Mouse (Mus musculus): ENCODE measurements at regions not wholly inside any gene's neighbourhood (a gene's known extent, or its start where the extent isn't known, plus 50 kb on each side); places are given as distances from the start of the nearest gene placed in this dataset.

GRCm38 (mm10) chr17:79523230-79523629, 88.4 kb upstream of the Rmdn2 start:
- Histone ChIP-seq H3K27ac (replicated peaks in 1 of 2; ENCODE audit: control insufficient read depth in 1 of 2, insufficient read depth in 1 of 2, low read depth in 2 of 2, low read length in 2 of 2) (no peak overlapping the region), H3K9me3 (ENCODE audit: control insufficient read depth, low read length) (no peaks in the 10 kb centered on the region), H3K36me3 (ENCODE audit: control insufficient read depth, insufficient read depth, low read length) (no peaks in the 10 kb centered on the region), H3K27me3 (ENCODE audit: control insufficient read depth, insufficient read depth, low read length) (no peaks in the 10 kb centered on the region), H3K4me1 (ENCODE audit: control insufficient read depth in 2 of 2, insufficient read depth in 2 of 2, low read length in 2 of 2) (no peaks in the 10 kb centered on the region), H3K9ac (ENCODE audit: low read length) (no peak overlapping the region), H3K4me3 (ENCODE audit: control insufficient read depth in 1 of 2, insufficient read depth in 1 of 2, low read depth in 1 of 2, low read length in 2 of 2) (no peak overlapping the region), H3K4me2 (ENCODE audit: low read length) (no peak overlapping the region)
- no peak for ATAC-seq (ENCODE audit: insufficient number of reproducible peaks, insufficient read depth, low FRiP score, low read depth)
- 81% methylated on average over 3 of the region's 3 CpGs for WGBS

DNA sequence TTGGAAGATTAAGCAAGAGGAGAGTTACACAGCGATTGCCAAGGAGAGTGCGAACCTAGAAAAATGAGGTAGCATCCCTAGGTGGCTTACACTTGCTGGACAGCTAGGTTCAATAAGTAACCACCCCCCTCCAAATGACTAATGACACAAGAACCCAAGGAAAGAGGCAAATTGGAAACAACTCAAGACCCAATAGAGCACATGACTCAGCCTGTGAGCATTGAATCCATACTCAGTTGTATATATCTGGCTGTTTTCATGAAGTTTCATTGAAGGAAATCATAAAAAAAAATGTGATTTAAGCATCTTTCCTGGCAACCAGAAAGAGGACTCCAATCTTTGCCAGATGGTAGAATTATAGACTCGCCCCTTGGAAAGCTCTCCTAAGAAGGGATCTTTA, 84.3 kb upstream of the Rmdn2 start:
- Histone ChIP-seq H3K4me2 (ENCODE audit: low read length) (no peak overlapping the region), H3K36me3 (ENCODE audit: control insufficient read depth, insufficient read depth, low read length) (no peaks in the 10 kb centered on the region), H3K4me3 (ENCODE audit: control insufficient read depth in 1 of 2, insufficient read depth in 1 of 2, low read depth in 1 of 2, low read length in 2 of 2) (no peak overlapping the region), H3K4me1 (ENCODE audit: control insufficient read depth in 2 of 2, insufficient read depth in 2 of 2, low read length in 2 of 2) (no peaks in the 10 kb centered on the region), H3K27me3 (ENCODE audit: control insufficient read depth, insufficient read depth, low read length) (no peaks in the 10 kb centered on the region), H3K9ac (ENCODE audit: low read length) (no peak overlapping the region), H3K9me3 (ENCODE audit: control insufficient read depth, low read length) (no peaks in the 10 kb centered on the region), H3K27ac (replicated peaks in 1 of 2; ENCODE audit: control insufficient read depth in 1 of 2, insufficient read depth in 1 of 2, low read depth in 2 of 2, low read length in 2 of 2) (no peak overlapping the region)
- WGBS, result 87% methylated on average over 3 of the region's 3 CpGs
- no peak for ATAC-seq (ENCODE audit: insufficient number of reproducible peaks, insufficient read depth, low FRiP score, low read depth)

DNA sequence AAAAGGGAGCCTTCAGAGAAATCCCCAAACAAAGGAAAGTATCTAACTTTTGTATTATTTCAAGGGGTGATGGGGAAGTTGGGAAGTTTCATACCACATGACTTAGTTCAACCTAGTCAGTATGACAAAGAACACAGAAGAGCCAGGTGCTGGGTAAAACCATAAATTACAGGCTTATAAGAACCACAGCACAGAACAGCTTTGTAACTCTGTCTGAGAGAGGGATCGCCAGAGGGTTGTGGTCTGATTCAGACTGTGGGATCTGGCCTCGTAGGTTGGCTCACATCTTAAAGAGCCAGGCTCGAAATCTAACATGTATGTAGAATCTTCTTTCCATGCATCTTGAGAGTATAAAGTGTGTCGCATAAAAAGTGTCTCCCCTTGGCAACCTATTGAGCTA, 75.1 kb upstream of the Rmdn2 start:
- Histone ChIP-seq H3K27ac (replicated peaks in 1 of 2; ENCODE audit: control insufficient read depth in 1 of 2, insufficient read depth in 1 of 2, low read depth in 2 of 2, low read length in 2 of 2) (no peak overlapping the region), H3K4me3 (ENCODE audit: control insufficient read depth in 1 of 2, insufficient read depth in 1 of 2, low read depth in 1 of 2, low read length in 2 of 2) (no peak overlapping the region), H3K9me3 (ENCODE audit: control insufficient read depth, low read length) (no peaks in the 10 kb centered on the region), H3K4me2 (ENCODE audit: low read length) (no peak overlapping the region), H3K4me1 (ENCODE audit: control insufficient read depth in 2 of 2, insufficient read depth in 2 of 2, low read length in 2 of 2) (no peaks in the 10 kb centered on the region; a peak in 1 of 4 replicates), H3K36me3 (ENCODE audit: control insufficient read depth, insufficient read depth, low read length) (no peaks in the 10 kb centered on the region), H3K9ac (ENCODE audit: low read length) (no peak overlapping the region), H3K27me3 (ENCODE audit: control insufficient read depth, insufficient read depth, low read length) (no peaks in the 10 kb centered on the region)
- no peak for ATAC-seq (ENCODE audit: insufficient number of reproducible peaks, insufficient read depth, low FRiP score, low read depth)
- 69% methylated on average over 4 of the region's 4 CpGs for WGBS

GRCm38 (mm10) chr17:79538789-79539188, 72.9 kb upstream of the Rmdn2 start:
- Histone ChIP-seq H3K9me3 (ENCODE audit: control insufficient read depth, low read length) (no peaks in the 10 kb centered on the region), H3K4me1 (ENCODE audit: control insufficient read depth in 2 of 2, insufficient read depth in 2 of 2, low read length in 2 of 2) (no peaks in the 10 kb centered on the region; a peak in 2 of 4 replicates), H3K27ac (replicated peaks in 1 of 2; ENCODE audit: control insufficient read depth in 1 of 2, insufficient read depth in 1 of 2, low read depth in 2 of 2, low read length in 2 of 2) (no peak overlapping the region), H3K27me3 (ENCODE audit: control insufficient read depth, insufficient read depth, low read length) (no peaks in the 10 kb centered on the region), H3K4me3 (ENCODE audit: control insufficient read depth in 1 of 2, insufficient read depth in 1 of 2, low read depth in 1 of 2, low read length in 2 of 2) (no peak overlapping the region), H3K4me2 (ENCODE audit: low read length) (no peak overlapping the region), H3K9ac (ENCODE audit: low read length) (no peak overlapping the region), H3K36me3 (ENCODE audit: control insufficient read depth, insufficient read depth, low read length) (no peaks in the 10 kb centered on the region)
- 66% methylated on average over 4 of the region's 4 CpGs for WGBS
- ATAC-seq (ENCODE audit: insufficient number of reproducible peaks, insufficient read depth, low FRiP score, low read depth), result peak; percentile 47; the same call in 1 of the 2 replicates

GRCm38 (mm10) chr17:79540038-79540437, 71.6 kb upstream of the Rmdn2 start:
- WGBS, result 81% methylated on average over 1 of the region's 1 CpGs
- no peak overlapping the region for H3K4me3 ChIP-seq (ENCODE audit: control insufficient read depth in 1 of 2, insufficient read depth in 1 of 2, low read depth in 1 of 2, low read length in 2 of 2)
- no peaks in the 10 kb centered on the region for H3K27me3 ChIP-seq (ENCODE audit: control insufficient read depth, insufficient read depth, low read length)
- no peaks in the 10 kb centered on the region for H3K36me3 ChIP-seq (ENCODE audit: control insufficient read depth, insufficient read depth, low read length)
- H3K4me1 ChIP-seq (ENCODE audit: control insufficient read depth in 2 of 2, insufficient read depth in 2 of 2, low read length in 2 of 2), result peaks cover 6 to 9% of the 10 kb centered on the region in 2 experiments; a peak in 3 of 4 replicates
- H3K9me3 ChIP-seq (ENCODE audit: control insufficient read depth, low read length), result no peaks in the 10 kb centered on the region
- no peak overlapping the region for H3K9ac ChIP-seq (ENCODE audit: low read length)
- no peak overlapping the region for H3K27ac ChIP-seq (replicated peaks in 1 of 2; ENCODE audit: control insufficient read depth in 1 of 2, insufficient read depth in 1 of 2, low read depth in 2 of 2, low read length in 2 of 2)
- no peak for ATAC-seq (ENCODE audit: insufficient number of reproducible peaks, insufficient read depth, low FRiP score, low read depth)
- no peak overlapping the region for H3K4me2 ChIP-seq (ENCODE audit: low read length)

DNA sequence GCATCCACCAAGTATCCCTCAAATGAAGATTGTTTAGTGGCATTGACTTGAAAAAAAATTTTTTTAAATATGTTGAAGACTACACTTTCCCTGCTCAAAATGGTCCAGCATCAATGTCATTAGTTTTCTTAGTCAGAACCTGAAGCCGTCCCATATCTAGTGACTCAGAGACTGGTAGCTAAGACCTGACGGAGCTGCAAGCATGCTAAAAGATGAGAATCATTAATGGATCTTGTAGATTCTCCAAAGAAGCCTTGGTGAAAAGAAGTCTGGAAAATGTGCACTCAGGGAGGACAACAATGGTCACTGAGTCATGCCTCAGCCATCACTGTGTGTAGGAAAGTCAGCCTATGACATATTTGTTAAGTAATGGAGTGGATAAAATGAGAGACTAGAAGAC, 71.2 kb upstream of the Rmdn2 start:
- Histone ChIP-seq H3K4me3 (ENCODE audit: control insufficient read depth in 1 of 2, insufficient read depth in 1 of 2, low read depth in 1 of 2, low read length in 2 of 2) (no peak overlapping the region), H3K27me3 (ENCODE audit: control insufficient read depth, insufficient read depth, low read length) (no peaks in the 10 kb centered on the region), H3K4me1 (ENCODE audit: control insufficient read depth in 2 of 2, insufficient read depth in 2 of 2, low read length in 2 of 2) (peaks cover 6 to 9% of the 10 kb centered on the region in 2 experiments; a peak in 3 of 4 replicates), H3K9ac (ENCODE audit: low read length) (no peak overlapping the region), H3K27ac (replicated peaks in 1 of 2; ENCODE audit: control insufficient read depth in 1 of 2, insufficient read depth in 1 of 2, low read depth in 2 of 2, low read length in 2 of 2) (no peak overlapping the region), H3K9me3 (ENCODE audit: control insufficient read depth, low read length) (no peaks in the 10 kb centered on the region), H3K4me2 (ENCODE audit: low read length) (no peak overlapping the region), H3K36me3 (ENCODE audit: control insufficient read depth, insufficient read depth, low read length) (no peaks in the 10 kb centered on the region)
- no peak for ATAC-seq (ENCODE audit: insufficient number of reproducible peaks, insufficient read depth, low FRiP score, low read depth)
- 92% methylated on average over 2 of the region's 2 CpGs for WGBS

DNA sequence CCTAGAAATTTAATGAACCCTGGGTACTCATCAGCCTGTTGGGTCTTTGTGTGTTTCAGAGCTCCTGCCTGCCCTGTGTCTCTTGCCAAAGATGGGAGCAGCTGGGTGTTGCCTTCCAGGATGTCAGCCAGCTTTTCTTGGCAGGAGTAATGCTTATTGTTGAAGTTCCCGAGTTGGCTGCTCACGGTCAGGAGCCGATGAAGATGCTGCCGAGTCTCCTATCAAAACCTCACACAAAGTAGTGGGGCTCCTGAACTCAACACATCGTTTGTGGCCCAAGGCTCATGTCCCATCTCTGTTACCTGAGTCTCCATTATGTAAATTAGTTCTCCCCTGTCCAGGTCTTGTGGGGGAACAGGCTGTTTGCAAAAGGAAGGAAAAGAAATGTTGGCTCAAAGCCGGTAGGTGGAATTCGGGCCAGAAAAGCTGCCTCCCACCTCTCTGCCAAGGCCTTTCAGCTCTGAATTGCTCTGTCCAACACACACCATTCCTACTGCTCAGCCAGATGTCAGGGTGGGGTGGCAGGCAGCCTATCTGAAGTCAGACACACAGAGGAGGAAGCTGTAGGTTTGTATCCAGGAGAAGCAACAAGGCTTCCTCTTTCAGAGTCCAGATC, 67.6 kb upstream of the Rmdn2 start:
- Histone ChIP-seq H3K27ac (replicated peaks in 1 of 2; ENCODE audit: control insufficient read depth in 1 of 2, insufficient read depth in 1 of 2, low read depth in 2 of 2, low read length in 2 of 2) (peak overlapping the region; percentile 68 to 83), H3K4me1 (ENCODE audit: control insufficient read depth in 2 of 2, insufficient read depth in 2 of 2, low read length in 2 of 2) (peaks cover 6 to 12% of the 10 kb centered on the region in 2 experiments; a peak in 3 of 4 replicates), H3K4me2 (ENCODE audit: low read length) (0 out of 2 replicates have a peak overlapping the region, but pooled peaks have one; percentile 9), H3K9ac (ENCODE audit: low read length) (no peak overlapping the region), H3K27me3 (ENCODE audit: control insufficient read depth, insufficient read depth, low read length) (no peaks in the 10 kb centered on the region), H3K4me3 (ENCODE audit: control insufficient read depth in 1 of 2, insufficient read depth in 1 of 2, low read depth in 1 of 2, low read length in 2 of 2) (no peak overlapping the region), H3K36me3 (ENCODE audit: control insufficient read depth, insufficient read depth, low read length) (no peaks in the 10 kb centered on the region), H3K9me3 (ENCODE audit: control insufficient read depth, low read length) (no peaks in the 10 kb centered on the region)
- WGBS, result 52% methylated on average over 7 of the region's 7 CpGs
- peak; percentile 83 for ATAC-seq (ENCODE audit: insufficient number of reproducible peaks, insufficient read depth, low FRiP score, low read depth)

GRCm38 (mm10) chr17:79545878-79546277, 65.8 kb upstream of the Rmdn2 start:
- no peak overlapping the region for H3K4me3 ChIP-seq (ENCODE audit: control insufficient read depth in 1 of 2, insufficient read depth in 1 of 2, low read depth in 1 of 2, low read length in 2 of 2)
- H3K9ac ChIP-seq (ENCODE audit: low read length), result no peak overlapping the region
- H3K9me3 ChIP-seq (ENCODE audit: control insufficient read depth, low read length), result no peaks in the 10 kb centered on the region
- H3K27me3 ChIP-seq (ENCODE audit: control insufficient read depth, insufficient read depth, low read length), result no peaks in the 10 kb centered on the region
- H3K4me2 ChIP-seq (ENCODE audit: low read length), result no peak overlapping the region
- no peak overlapping the region for H3K27ac ChIP-seq (replicated peaks in 1 of 2; ENCODE audit: control insufficient read depth in 1 of 2, insufficient read depth in 1 of 2, low read depth in 2 of 2, low read length in 2 of 2)
- whole genome bisulfite sequencing, result 88% methylated on average over 2 of the region's 2 CpGs
- no peak for ATAC-seq (ENCODE audit: insufficient number of reproducible peaks, insufficient read depth, low FRiP score, low read depth)
- no peaks in the 10 kb centered on the region for H3K36me3 ChIP-seq (ENCODE audit: control insufficient read depth, insufficient read depth, low read length)
- H3K4me1 ChIP-seq (ENCODE audit: control insufficient read depth in 2 of 2, insufficient read depth in 2 of 2, low read length in 2 of 2), result peaks cover 6 to 12% of the 10 kb centered on the region in 2 experiments; a peak in 3 of 4 replicates
